Mouse (Mus musculus) lung, embryonic 14.5 days (tissue): ENCODE data around the gene Aoc2. TPM values are rescaled to one million over a fixed set of nuclear protein-coding genes. Genes with fewer than 3 reads are reported as not detected.

Experiments used
- ATAC-seq: fragments of 200-750 bp; cut with Nextera tagmentation; 2 replicates; pipeline ENCODE4 v1.8.0; 2017; ENCODE audit warnings: mild to moderate bottlenecking, moderate TSS enrichment, moderate library complexity; ENCODE audit not compliant: insufficient read depth
- DNase-seq: peaks from one replicate; pipeline ENCODE4 v3.0.0-alpha.2; 2015
- H3K27ac ChIP-seq: fragments of 300-500 bp; sonication (generic); 2 replicates; pipeline ENCODE4 v1.5.1; 2014; ENCODE audit warnings: low read depth, mild to moderate bottlenecking, moderate library complexity
- H3K27me3 ChIP-seq: fragments of 300-500 bp; sonication (generic); 2 replicates; pipeline ENCODE4 v1.6.1; 2014; ENCODE audit warnings: low read length, control low read depth; ENCODE audit not compliant: insufficient read depth
- H3K36me3 ChIP-seq: fragments of 300-500 bp; sonication (generic); 2 replicates; pipeline ENCODE4 v1.6.1; 2014; ENCODE audit warnings: control low read depth; ENCODE audit not compliant: insufficient read depth
- H3K4me1 ChIP-seq: fragments of 300-500 bp; sonication (generic); 2 replicates; pipeline ENCODE4 v1.6.1; 2014; ENCODE audit warnings: antibody characterized with exemption, control low read depth; ENCODE audit not compliant: insufficient read depth
- H3K4me2 ChIP-seq: fragments of 300-500 bp; sonication (generic); 2 replicates; pipeline ENCODE4 v1.6.1; 2014; ENCODE audit warnings: mild to moderate bottlenecking
- H3K4me3 ChIP-seq: fragments of 300-500 bp; sonication (generic); 2 replicates; pipeline ENCODE4 v1.5.1; 2014; ENCODE audit warnings: low read depth, low read length
- H3K9ac ChIP-seq: fragments of 300-500 bp; sonication (generic); 2 replicates; pipeline ENCODE4 v1.6.1; 2014
- H3K9me3 ChIP-seq: fragments of 300-500 bp; sonication (generic); 2 replicates; pipeline ENCODE4 v1.6.1; 2016; ENCODE audit warnings: low read depth, low read length, control low read depth
- CTCF ChIP-seq: IDR thresholded peaks from 2 replicates; pipeline ENCODE4 v1.5.1; 2016; ENCODE audit warnings: antibody characterized with exemption, low read depth
- WGBS: fragments of 180-500 bp; shearing (Covaris S2); extraction: QIAGEN DNeasy Blood & Tissue Kit; methylation state at CpG from one replicate; pipeline ENCODE4 v1.1.7; 2014; 5-methylcytosine and 5-hydroxymethylcytosine counted together
- polyA plus RNA-seq: library from polyadenylated mRNA; unstranded; fragments of >200 nt; fragmentation: Nextera tagmentation; extraction: Ambion mirVana; gene quantifications from 2 replicates; pipeline ENCODE4 v1.2.1, GENCODE M21; 2014

Gene Aoc2
- 1.5 TPM in 2 replicates for polyA plus RNA-seq

DNA sequence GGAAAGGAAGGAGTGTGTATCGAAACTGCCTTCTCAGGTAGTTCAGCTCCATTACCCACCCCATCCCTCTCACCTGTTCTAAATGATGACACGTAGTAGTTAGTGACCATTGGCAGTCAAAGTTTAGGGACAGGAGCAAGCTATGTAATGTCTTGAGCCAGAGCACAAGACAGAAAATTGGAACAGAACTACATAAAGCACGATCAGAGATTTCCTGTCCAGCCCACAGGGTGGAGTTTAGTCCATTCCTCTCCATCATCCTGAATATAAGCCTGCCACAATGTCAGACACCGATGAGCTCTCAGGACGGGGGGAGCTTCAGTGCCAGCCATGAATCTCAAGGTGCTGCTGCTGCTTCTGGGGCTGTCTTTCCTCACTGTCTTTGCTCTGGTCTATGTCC is at the start of gene Aoc2:
TSS of gene Aoc2 (plus strand) at position 301 of the 400 bp plus-strand sequence.
- ATAC-seq (no peak), DNase-seq (no peak)
- TF ChIP-seq CTCF = no peak
- Histone ChIP-seq H3K4me2 (no peak within 1 kb of the TSS), H3K36me3 (peaks cover 70% of the 10 kb centered on the region), H3K9ac (no peak within 1 kb of the TSS), H3K9me3 (no peaks in the 10 kb centered on the region), H3K4me3 (no peak within 1 kb of the TSS), H3K27ac (no peak within 1 kb of the TSS), H3K4me1 (no peaks in the 10 kb centered on the region), H3K27me3 (no peaks in the 10 kb centered on the region)
- WGBS = 89% methylated on average over 5 of the region's 5 CpGs

GRCm38 (mm10) chr11:101275309-101275708 is 49.6 kb upstream of the Aoc2 start:
- no peak for TF ChIP-seq CTCF
- WGBS = 58% methylated on average over 4 of the region's 4 CpGs
- no peaks in the 10 kb centered on the region for H3K36me3 ChIP-seq

GRCm38 (mm10) chr11:101276319-101277070 is 48.4 kb upstream of the Aoc2 start:
- Histone ChIP-seq H3K9ac (no peak overlapping the region), H3K36me3 (no peaks in the 10 kb centered on the region), H3K27ac (no peak overlapping the region), H3K4me3 (no peak overlapping the region), H3K4me1 (peaks cover 16% of the 10 kb centered on the region), H3K9me3 (no peaks in the 10 kb centered on the region), H3K27me3 (no peaks in the 10 kb centered on the region), H3K4me2 (peak overlapping the region; percentile 88)
- peak; percentile 28 for DNase-seq
- 28% methylated on average over 27 of the region's 27 CpGs for WGBS
- no peak for ATAC-seq
- TF ChIP-seq CTCF = no peak

More at GRCm38 (mm10) chr11:101275309-101275708, 49.6 kb upstream of the Aoc2 start:
- Histone ChIP-seq H3K9ac (no peak overlapping the region), H3K4me3 (no peak overlapping the region), H3K4me1 (peaks cover 16% of the 10 kb centered on the region), H3K27ac (no peak overlapping the region), H3K9me3 (no peaks in the 10 kb centered on the region), H3K27me3 (no peaks in the 10 kb centered on the region), H3K4me2 (no peak overlapping the region)
- ATAC-seq (no peak), DNase-seq (no peak)

- Histone ChIP-seq H3K36me3 (no peaks in the 10 kb centered on the region), H3K27me3 (no peaks in the 10 kb centered on the region), H3K27ac (no peak overlapping the region), H3K4me1 (peaks cover 16% of the 10 kb centered on the region), H3K4me3 (peak overlapping the region; percentile 64), H3K9me3 (no peaks in the 10 kb centered on the region), H3K4me2 (peak overlapping the region; percentile 88), H3K9ac (peak overlapping the region; percentile 63)
- 54% methylated on average over 12 of the region's 12 CpGs for WGBS
- ATAC-seq = no peak
- DNase-seq = no peak
- no peak for TF ChIP-seq CTCF
These were observed 47.3 kb upstream of the Aoc2 start for GRCm38 (mm10) chr11:101277381-101278222.

- Histone ChIP-seq H3K27me3 (no peaks in the 10 kb centered on the region), H3K27ac (no peak within 1 kb of the TSS), H3K4me2 (peak within 1 kb of the TSS; percentile 88), H3K4me3 (peak within 1 kb of the TSS; percentile 64), H3K36me3 (no peaks in the 10 kb centered on the region), H3K9me3 (no peaks in the 10 kb centered on the region), H3K9ac (peak within 1 kb of the TSS; percentile 63), H3K4me1 (peaks cover 16% of the 10 kb centered on the region)
- 7% methylated on average over 45 of the region's 45 CpGs for WGBS
- DNase-seq = peak; percentile 97
- TF ChIP-seq CTCF = no peak
- ATAC-seq = peak; percentile 97
These were observed 46.4 kb upstream of the Aoc2 start, which contains the start of the genes Cntd1 and Coa3 for GRCm38 (mm10) chr11:101278223-101279192. Gene Cntd1 (plus strand): TSS chr11:101279012. Gene Coa3 (minus strand): TSS chr11:101279114.

DNA sequence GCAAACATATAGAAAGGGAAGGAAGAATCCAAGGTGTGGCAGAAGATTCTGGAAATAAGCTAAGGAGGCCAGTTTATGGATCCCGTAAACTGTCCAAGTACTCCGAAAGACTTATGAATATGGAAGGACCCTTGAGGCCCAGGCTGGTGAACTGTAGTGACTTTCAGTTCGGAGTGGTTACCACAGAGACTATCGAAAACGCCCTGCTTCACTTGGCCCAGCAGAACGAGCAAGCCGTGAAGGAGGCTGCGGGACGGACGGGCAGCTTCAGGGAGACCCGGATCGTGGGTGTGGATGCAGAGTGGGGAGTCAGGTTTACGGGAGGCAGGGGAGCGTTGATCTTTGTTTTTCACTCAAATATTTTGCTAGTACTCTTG is 45.7 kb upstream of the Aoc2 start:
- no peak for TF ChIP-seq CTCF
- peaks cover 16% of the 10 kb centered on the region for H3K4me1 ChIP-seq
- H3K4me3 ChIP-seq = peak overlapping the region; percentile 64
- H3K27me3 ChIP-seq = no peaks in the 10 kb centered on the region
- 48% methylated on average over 14 of the region's 14 CpGs for WGBS
- no peak overlapping the region; the same call in 1 of the 2 replicates for H3K9ac ChIP-seq
- H3K36me3 ChIP-seq = no peaks in the 10 kb centered on the region
- ATAC-seq (peak; percentile 19; the same call in 1 of the 2 replicates), DNase-seq (no peak)
- no peak overlapping the region for H3K27ac ChIP-seq
- no peaks in the 10 kb centered on the region for H3K9me3 ChIP-seq
- peak overlapping the region; percentile 88 for H3K4me2 ChIP-seq
